Mouse (Mus musculus) cortical plate, adult 2 months (tissue): Measurements from ENCODE around the gene Tmprss13. TPM values are rescaled to one million over a fixed set of nuclear protein-coding genes. Genes with fewer than 3 reads are reported as not detected.
A peak's percentile ranks its signal among the peaks of the same experiment; 100 is the strongest.

ENCODE experiments used
- H3K27ac ChIP-seq: fragments of 200-500 bp; 2 replicates; pipeline ENCODE4 v1.5.1; 2012; ENCODE audit warnings: low read length, control low read depth, inconsistent platforms; ENCODE audit not compliant: insufficient read depth
- H3K4me1 ChIP-seq: fragments of 200-500 bp; 2 replicates; pipeline ENCODE4 v1.6.1; 2011; ENCODE audit warnings: low read length; ENCODE audit not compliant: control insufficient read depth, insufficient read depth
- H3K4me3 ChIP-seq: fragments of 200-500 bp; 2 replicates; pipeline ENCODE4 v1.5.1; 2011; ENCODE audit warnings: mild to moderate bottlenecking, low read length, control low read depth; ENCODE audit not compliant: insufficient read depth
- CTCF ChIP-seq: fragments of 200-500 bp; IDR thresholded peaks from 2 replicates; pipeline ENCODE4 v1.5.1; 2011; ENCODE audit warnings: mild to moderate bottlenecking, control low read depth, low read length; ENCODE audit not compliant: insufficient read depth; ENCODE audit errors: extremely low read depth
- POLR2A ChIP-seq: fragments of 200-500 bp; IDR thresholded peaks from 2 replicates; pipeline ENCODE4 v1.6.1; 2011; ENCODE audit warnings: mild to moderate bottlenecking, low read length, control low read depth; ENCODE audit not compliant: insufficient read depth; ENCODE audit errors: extremely low read depth
- polyA plus RNA-seq: library from polyadenylated mRNA; depleted of rRNA; stranded (reverse); fragments of >200 nt; gene quantifications from 2 replicates; pipeline ENCODE4 v1.2.3, GENCODE M21; 2012

Gene Tmprss13
- polyA plus RNA-seq, 1 experiment: not detected

DNA sequence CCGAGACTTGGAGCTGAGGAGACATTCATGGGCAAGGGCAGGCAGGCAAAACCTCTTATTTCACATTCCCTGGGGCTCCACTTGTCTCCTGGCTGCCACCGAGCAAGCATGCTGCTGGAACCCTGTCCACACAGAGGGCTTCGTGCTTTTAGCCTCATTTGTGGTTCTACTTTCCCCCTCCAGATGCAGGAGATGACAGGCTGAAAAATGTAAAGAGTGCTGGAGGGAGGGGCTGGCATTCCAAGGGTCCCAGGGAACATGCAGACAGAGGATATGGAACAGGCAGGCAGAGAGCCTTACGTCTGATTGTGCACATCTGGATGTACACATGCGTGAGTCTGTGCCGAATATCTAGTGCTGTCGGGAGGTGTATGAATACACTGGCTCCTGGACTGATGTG, 39.5 kb downstream of the Tmprss13 start:
- Histone ChIP-seq H3K4me1 (no peaks in the 10 kb centered on the region), H3K27ac (no peak overlapping the region), H3K4me3 (no peak overlapping the region)
- no peak for TF ChIP-seq POLR2A
- TF ChIP-seq CTCF: no peak

- Histone ChIP-seq H3K4me3 (no peak overlapping the region), H3K27ac (no peak overlapping the region), H3K4me1 (no peaks in the 10 kb centered on the region)
- TF ChIP-seq CTCF (no peak), POLR2A (no peak)
Measured at GRCm38 (mm10) chr9:45362051-45362461, 43.2 kb downstream of the Tmprss13 start.

DNA sequence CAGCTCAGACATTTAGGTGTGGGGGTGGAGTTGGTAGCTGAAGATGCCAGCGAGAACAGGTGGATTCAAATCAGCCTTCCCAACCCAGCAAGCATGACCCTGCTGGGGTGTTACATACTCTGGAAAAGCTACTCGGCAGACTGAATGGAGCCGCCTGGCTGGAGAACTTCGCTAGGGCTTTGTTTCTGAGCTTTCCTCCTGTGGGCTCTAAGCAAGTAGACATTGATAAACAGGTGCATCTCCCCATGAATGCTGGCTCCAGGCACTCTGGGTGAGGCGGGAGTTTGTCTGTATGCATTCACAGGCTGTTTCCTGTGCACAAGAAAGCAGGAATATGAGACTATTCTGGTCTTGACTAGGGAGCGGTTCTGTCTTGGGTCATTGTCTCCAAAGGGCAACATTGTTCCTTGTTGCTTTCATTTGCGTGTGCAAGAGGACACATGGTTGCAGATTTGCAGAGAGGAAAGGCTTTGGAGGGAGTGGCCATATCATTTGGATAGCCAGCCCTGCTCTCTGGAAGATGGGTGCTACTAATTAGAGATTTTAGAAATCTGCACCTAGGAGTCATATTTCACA, 44.8 kb downstream of the Tmprss13 start:
- Histone ChIP-seq H3K4me3 (no peak overlapping the region), H3K4me1 (no peaks in the 10 kb centered on the region), H3K27ac (no peak overlapping the region)
- TF ChIP-seq POLR2A (no peak), CTCF (no peak)

DNA sequence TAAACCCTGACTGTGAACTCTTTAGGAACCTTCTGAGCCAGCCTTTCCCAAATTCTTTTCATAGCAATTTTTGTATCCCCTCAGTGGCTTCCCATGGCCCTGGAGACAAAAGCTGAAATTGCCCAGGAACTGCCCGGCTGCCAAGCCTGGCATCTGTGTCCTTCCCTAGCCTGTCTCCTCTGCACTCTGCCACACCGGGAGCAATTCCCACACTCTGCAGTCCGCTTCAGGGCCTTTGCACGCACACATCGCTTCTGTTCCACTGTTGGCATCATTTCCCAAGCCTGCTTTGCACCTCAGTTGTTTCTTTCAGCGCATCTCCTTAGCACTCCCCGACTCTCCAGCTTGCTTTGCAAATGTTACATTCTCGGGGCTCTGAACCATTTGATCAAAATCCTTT, 48.8 kb downstream of the Tmprss13 start:
- Histone ChIP-seq H3K4me1 (peaks cover 3% of the 10 kb centered on the region; the same call in 1 of the 2 replicates), H3K27ac (no peak overlapping the region), H3K4me3 (no peak overlapping the region)
- TF ChIP-seq POLR2A (no peak), CTCF (no peak)

DNA sequence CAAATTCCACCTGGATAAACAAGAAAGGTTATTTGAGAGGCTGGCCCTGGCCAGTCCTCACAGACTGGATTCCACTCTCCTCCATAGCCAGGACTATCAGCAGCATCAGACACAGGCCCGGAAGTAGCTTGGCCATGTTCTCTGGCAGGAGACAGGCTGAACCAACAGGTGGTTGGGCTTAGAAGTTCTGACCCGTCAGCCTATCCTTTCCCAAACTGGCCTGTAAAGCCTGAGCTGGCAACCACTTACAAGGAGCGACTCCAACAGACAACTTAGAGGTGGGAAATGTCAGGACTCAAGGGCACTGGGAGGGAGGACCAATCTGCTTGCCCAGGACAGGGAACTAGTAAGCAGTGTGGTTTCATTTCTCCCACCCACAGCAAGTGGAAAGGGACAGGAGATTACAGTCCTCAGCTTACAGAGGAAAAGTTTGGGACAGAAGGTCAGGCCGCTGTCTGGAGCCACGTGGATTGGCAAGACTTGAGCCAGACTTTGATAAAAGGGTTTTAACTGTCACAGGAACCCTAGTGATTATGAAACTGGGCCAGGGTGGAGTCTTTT, 49.5 kb downstream of the Tmprss13 start:
- TF ChIP-seq CTCF: no peak
- TF ChIP-seq POLR2A: no peak
- H3K27ac ChIP-seq: no peak overlapping the region
- H3K4me1 ChIP-seq: peaks cover 3% of the 10 kb centered on the region; the same call in 1 of the 2 replicates
- no peak overlapping the region for H3K4me3 ChIP-seq

DNA sequence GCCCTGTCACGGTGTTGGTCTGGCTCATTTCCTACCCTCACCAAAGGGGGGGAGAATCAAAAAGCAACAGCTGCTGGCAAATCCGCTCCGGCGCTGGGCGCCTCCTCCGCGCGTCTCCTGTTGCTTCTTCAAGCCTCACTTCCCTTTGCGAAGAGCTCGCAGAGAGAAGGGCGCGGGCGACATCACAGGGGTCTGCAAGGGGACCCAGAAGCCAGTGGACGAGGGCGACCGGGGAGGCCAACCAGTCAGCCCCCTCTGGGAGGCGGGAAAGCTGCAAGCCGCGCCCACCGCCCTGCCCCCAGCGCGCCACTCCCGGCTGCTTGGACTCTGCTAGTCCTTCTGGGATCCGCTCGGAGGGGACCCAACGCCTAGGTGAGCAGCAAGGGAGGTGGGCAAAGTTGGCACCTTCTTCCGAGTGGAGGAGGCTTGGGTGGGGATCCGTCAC, 51.2 kb downstream of the Tmprss13 start, which contains the start of gene Fxyd6:
Gene Fxyd6 (plus strand): TSS at position 69 of the 445 bp plus-strand sequence.
- H3K27ac ChIP-seq: no peak within 1 kb of the TSS
- peak within 1 kb of the TSS; percentile 75 for H3K4me3 ChIP-seq
- TF ChIP-seq CTCF (no peak), POLR2A (no peak)
- peaks cover 3% of the 10 kb centered on the region; the same call in 1 of the 2 replicates for H3K4me1 ChIP-seq

DNA sequence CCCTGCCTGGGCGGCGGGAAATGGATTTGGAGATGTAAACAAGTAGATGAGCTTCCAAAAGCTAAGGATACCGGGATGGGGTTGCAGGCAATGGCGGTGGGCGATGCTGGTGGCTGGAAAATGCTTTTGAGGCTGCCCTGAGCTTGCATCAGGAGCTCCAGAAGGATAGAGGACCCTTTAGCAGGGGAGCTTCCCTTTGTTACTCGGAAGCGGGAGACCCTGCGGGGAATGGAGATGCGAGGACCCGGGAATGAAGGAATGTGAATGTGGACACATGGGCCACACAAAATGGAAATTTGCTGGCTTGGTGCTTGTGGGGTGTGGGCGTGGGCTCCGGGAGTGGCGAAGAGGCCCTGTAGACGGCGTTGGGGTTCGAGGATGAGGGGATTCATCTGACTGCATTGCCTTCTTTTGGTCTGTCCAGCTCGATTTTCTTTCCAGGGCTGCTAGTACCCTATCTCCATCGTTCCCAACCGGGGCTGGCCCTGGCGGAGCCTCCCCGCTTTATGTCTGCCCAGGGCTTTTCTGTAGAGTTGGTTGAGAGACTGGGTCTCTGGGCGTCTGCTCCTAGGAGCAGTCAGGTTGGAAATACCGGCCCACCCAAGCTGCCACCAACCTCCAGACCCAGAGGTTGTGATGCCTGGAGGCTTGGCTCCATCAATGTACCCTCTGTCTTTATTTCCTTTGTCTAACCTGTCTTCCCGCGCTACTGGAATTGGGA, 51.9 kb downstream of the Tmprss13 start:
- peak overlapping the region; percentile 75 for H3K4me3 ChIP-seq
- H3K4me1 ChIP-seq: peaks cover 3% of the 10 kb centered on the region; the same call in 1 of the 2 replicates
- TF ChIP-seq CTCF (no peak), POLR2A (no peak)
- no peak overlapping the region for H3K27ac ChIP-seq

DNA sequence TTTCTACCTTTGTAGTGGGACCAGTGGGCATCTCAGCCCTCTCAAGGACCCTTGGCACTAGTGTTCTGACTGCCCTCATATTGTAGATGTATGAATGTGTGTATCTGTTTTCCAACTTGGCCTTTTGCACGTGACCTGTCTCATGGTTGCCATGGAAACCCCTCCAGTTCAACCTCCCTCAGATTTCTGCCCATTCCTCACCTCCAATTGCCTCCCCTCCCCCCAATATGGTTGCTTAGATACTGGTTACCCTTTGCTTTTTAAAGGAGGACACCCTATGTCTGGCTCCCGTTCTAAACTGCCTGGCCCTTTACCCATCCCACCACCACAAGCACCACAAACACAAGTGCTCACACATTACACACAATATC, 52.4 kb downstream of the Tmprss13 start:
- Histone ChIP-seq H3K4me3 (peak overlapping the region; percentile 75), H3K4me1 (peaks cover 3% of the 10 kb centered on the region), H3K27ac (no peak overlapping the region)
- TF ChIP-seq POLR2A (no peak), CTCF (no peak)

DNA sequence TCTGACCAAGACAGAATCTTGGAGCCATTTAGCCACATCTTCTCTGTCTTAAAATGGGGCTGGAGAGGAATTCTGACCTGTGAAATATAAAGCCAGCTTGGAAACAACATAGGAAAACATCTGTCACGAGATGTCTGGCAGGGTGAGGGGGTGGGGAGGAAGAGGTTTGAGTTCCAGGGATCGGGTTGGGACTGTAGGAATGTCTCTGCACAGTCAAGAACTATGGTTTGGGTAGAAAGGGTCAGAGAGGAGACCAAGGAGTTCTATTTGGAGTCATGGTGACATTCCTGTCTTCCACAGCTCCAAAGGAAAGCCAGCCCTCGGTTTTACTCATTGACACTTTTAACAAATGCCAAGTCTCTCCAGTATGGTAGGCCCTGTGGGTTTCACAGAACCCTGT, 55.0 kb downstream of the Tmprss13 start:
- TF ChIP-seq POLR2A (no peak), CTCF (no peak)
- H3K27ac ChIP-seq: no peak overlapping the region
- H3K4me1 ChIP-seq: peaks cover 3% of the 10 kb centered on the region
- H3K4me3 ChIP-seq: no peak overlapping the region
